Mouse (Mus musculus): ENCODE measurements around the gene Opn1sw.
A peak's percentile ranks its signal among the peaks of the same experiment; 100 is the strongest.

Opn1sw gene

DNA sequence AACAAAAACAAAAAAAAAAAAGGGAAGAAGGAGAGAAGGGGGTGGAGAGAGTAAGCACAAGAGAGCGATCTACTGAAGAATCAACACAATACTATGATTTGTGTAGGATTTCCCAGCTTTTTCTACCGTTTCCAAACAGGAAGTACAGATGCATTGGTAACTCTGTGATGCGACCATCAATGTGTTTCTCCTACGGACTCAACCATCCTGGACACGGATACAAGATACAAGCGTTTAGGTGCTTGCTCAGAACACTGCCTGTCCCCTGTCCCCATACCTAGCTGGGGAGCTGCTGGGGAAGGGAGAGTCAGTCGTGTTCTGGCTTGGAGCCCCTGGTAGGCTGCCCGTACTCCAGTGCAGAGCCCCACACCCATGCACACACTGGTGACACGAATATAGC, 1.2 kb upstream of the Opn1sw start:
- Histone ChIP-seq H3K4me1 (replicated peaks; ENCODE audit: low read depth, low read length) (peaks cover 26% of the 10 kb centered on the region), H3K9me3 (ENCODE audit: low read length) (no peaks in the 10 kb centered on the region), H3K4me3 (replicated peaks; ENCODE audit: low read length) (no peak overlapping the region), H3K27me3 (ENCODE audit: insufficient read depth, low read length) (peaks cover 40% of the 10 kb centered on the region), H3K36me3 (ENCODE audit: insufficient read depth, low read length) (no peaks in the 10 kb centered on the region)
- TF ChIP-seq CTCF (conservative IDR thresholded peaks at IDR 0.05; ENCODE audit: low read length) = no peak
- no peak for TF ChIP-seq NANOG (IDR thresholded peaks at IDR 0.05; ENCODE audit: borderline replicate concordance, low read length)
- no peak for TF ChIP-seq POU5F1 (IDR thresholded peaks at IDR 0.05; ENCODE audit: borderline replicate concordance, low read length)

DNA sequence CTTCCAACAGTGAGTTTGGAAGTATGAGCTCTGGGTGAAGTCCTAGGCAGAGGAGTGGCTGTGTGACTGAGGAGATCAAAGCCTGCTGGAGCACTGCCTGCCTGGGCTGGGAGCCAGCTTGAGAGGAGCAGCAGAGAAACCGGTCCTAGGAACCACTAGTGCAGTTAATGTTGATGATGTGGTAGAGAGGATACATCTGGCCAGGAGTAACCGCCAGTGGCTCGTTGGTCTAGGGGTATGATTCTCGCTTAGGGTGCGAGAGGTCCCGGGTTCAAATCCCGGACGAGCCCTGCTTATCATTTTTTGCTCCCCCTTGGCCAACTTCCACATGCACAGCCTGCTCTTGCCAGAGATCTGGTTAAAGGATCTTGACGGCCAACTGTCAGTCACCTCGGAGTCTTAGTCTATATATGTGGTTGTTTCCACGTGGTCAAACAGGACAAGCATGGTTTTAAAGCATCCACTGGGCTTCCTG, 375 bp upstream of the Opn1sw start:
- Histone ChIP-seq H3K4me3 (replicated peaks; ENCODE audit: low read length) (peak overlapping the region; percentile 63), H3K4me1 (replicated peaks; ENCODE audit: low read depth, low read length) (peaks cover 29% of the 10 kb centered on the region), H3K9me3 (ENCODE audit: low read length) (no peaks in the 10 kb centered on the region), H3K36me3 (ENCODE audit: insufficient read depth, low read length) (no peaks in the 10 kb centered on the region), H3K27me3 (ENCODE audit: insufficient read depth, low read length) (peaks cover 33% of the 10 kb centered on the region)
- no peak for TF ChIP-seq NANOG (IDR thresholded peaks at IDR 0.05; ENCODE audit: borderline replicate concordance, low read length)
- TF ChIP-seq POU5F1 (IDR thresholded peaks at IDR 0.05; ENCODE audit: borderline replicate concordance, low read length) = no peak
- TF ChIP-seq CTCF (conservative IDR thresholded peaks at IDR 0.05; ENCODE audit: low read length) = no peak

GRCm38 (mm10) chr6:29382442-29382841, 5.8 kb downstream of the Opn1sw start:
- Histone ChIP-seq H3K36me3 (ENCODE audit: insufficient read depth, low read length) (peaks cover 11% of the 10 kb centered on the region), H3K4me3 (replicated peaks; ENCODE audit: low read length) (no peak overlapping the region), H3K9me3 (ENCODE audit: low read length) (no peaks in the 10 kb centered on the region), H3K4me1 (replicated peaks; ENCODE audit: low read depth, low read length) (peaks cover 21% of the 10 kb centered on the region), H3K27me3 (ENCODE audit: insufficient read depth, low read length) (peaks cover 12% of the 10 kb centered on the region)
- TF ChIP-seq POU5F1 (IDR thresholded peaks at IDR 0.05; ENCODE audit: borderline replicate concordance, low read length) = no peak

DNA sequence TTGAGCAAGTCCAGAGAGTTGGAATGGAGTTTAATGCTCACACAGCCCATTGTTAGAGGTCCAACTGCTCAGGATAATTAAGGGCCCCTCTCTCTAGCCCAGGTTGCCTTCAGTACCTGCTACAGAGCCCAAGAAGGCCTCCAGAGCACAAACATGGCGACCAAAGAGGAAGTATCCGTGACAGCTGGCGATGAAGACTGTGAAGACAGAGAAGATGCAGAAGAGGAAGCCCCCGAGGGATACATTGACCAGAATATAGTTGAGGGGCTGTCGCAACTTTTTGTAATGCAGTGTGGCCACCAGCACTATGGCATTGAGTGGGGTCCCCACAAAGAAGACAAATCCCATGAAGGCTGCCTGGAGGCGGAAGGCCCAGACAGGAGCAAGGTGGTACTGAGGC, 8.3 kb downstream of the Opn1sw start:
- Histone ChIP-seq H3K9me3 (ENCODE audit: low read length) (no peaks in the 10 kb centered on the region), H3K36me3 (ENCODE audit: insufficient read depth, low read length) (peaks cover 36% of the 10 kb centered on the region), H3K27me3 (ENCODE audit: insufficient read depth, low read length) (no peaks in the 10 kb centered on the region), H3K4me1 (replicated peaks; ENCODE audit: low read depth, low read length) (peaks cover 12% of the 10 kb centered on the region), H3K4me3 (replicated peaks; ENCODE audit: low read length) (no peak overlapping the region)
- TF ChIP-seq NANOG (IDR thresholded peaks at IDR 0.05; ENCODE audit: borderline replicate concordance, low read length) = no peak
- TF ChIP-seq POU5F1 (IDR thresholded peaks at IDR 0.05; ENCODE audit: borderline replicate concordance, low read length) = no peak
- no peak for TF ChIP-seq CTCF (conservative IDR thresholded peaks at IDR 0.05; ENCODE audit: low read length)

DNA sequence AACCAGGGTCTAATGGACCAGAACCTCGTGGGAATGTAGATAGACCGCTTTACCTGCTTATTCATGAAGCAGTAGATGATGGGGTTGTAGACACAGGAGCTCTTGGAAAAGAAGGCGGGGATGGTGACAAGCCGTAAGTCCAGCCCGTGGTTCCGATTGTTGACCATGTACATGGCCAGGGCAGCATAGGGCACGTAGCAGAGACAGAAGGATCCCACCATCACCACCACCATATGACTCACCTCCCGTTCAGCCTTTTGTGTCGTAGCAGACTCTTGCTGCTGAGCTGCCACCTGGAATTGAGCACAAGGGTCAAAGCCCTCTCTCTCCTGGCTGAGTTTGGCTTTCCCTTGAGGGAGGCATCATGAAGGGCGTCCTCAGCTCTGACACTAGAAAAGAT, 9.6 kb downstream of the Opn1sw start:
- Histone ChIP-seq H3K36me3 (ENCODE audit: insufficient read depth, low read length) (peaks cover 49% of the 10 kb centered on the region), H3K9me3 (ENCODE audit: low read length) (no peaks in the 10 kb centered on the region), H3K4me3 (replicated peaks; ENCODE audit: low read length) (no peak overlapping the region), H3K27me3 (ENCODE audit: insufficient read depth, low read length) (no peaks in the 10 kb centered on the region), H3K4me1 (replicated peaks; ENCODE audit: low read depth, low read length) (peaks cover 9% of the 10 kb centered on the region)
- no peak for TF ChIP-seq NANOG (IDR thresholded peaks at IDR 0.05; ENCODE audit: borderline replicate concordance, low read length)

DNA sequence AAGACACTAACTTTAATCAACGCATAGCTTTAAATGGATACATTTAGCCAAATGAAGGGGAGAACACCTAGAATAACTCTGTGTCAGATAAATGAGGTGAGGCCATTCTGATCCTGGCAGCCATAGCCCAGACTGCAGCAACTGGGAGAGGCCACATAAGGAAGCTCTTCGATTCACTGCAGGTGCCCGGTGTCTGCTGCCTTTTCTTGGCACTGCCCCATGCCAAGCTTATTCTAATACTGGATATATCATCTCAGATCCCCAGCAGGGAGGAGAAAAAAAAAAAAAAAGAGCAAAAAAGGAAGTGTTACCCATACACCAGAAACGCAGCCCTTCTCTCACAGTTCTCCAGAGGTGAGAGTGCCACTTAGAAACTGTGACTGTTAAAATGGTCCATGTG, 10.9 kb downstream of the Opn1sw start:
- Histone ChIP-seq H3K9me3 (ENCODE audit: low read length) (no peaks in the 10 kb centered on the region), H3K4me3 (replicated peaks; ENCODE audit: low read length) (no peak overlapping the region), H3K4me1 (replicated peaks; ENCODE audit: low read depth, low read length) (peaks cover under 1% of the 10 kb centered on the region; the same call in 1 of the 2 replicates), H3K36me3 (ENCODE audit: insufficient read depth, low read length) (peaks cover 62% of the 10 kb centered on the region), H3K27me3 (ENCODE audit: insufficient read depth, low read length) (no peaks in the 10 kb centered on the region)
- TF ChIP-seq CTCF (conservative IDR thresholded peaks at IDR 0.05; ENCODE audit: low read length) (no peak), NANOG (IDR thresholded peaks at IDR 0.05; ENCODE audit: borderline replicate concordance, low read length) (no peak), POU5F1 (IDR thresholded peaks at IDR 0.05; ENCODE audit: borderline replicate concordance, low read length) (no peak)

GRCm38 (mm10) chr6:29365277-29365676, 23.0 kb downstream of the Opn1sw start:
- no peaks in the 10 kb centered on the region for H3K9me3 ChIP-seq (ENCODE audit: low read length)
- H3K36me3 ChIP-seq (ENCODE audit: insufficient read depth, low read length) = peaks cover 76% of the 10 kb centered on the region
- TF ChIP-seq CTCF (conservative IDR thresholded peaks at IDR 0.05; ENCODE audit: low read length) (no peak), NANOG (IDR thresholded peaks at IDR 0.05; ENCODE audit: borderline replicate concordance, low read length) (no peak), POU5F1 (IDR thresholded peaks at IDR 0.05; ENCODE audit: borderline replicate concordance, low read length) (no peak)
- H3K4me3 ChIP-seq (replicated peaks; ENCODE audit: low read length) = no peak overlapping the region
- H3K27me3 ChIP-seq (ENCODE audit: insufficient read depth, low read length) = no peaks in the 10 kb centered on the region
- H3K4me1 ChIP-seq (replicated peaks; ENCODE audit: low read depth, low read length) = no peaks in the 10 kb centered on the region

GRCm38 (mm10) chr6:29363129-29363515, 25.1 kb downstream of the Opn1sw start:
- Histone ChIP-seq H3K4me1 (replicated peaks; ENCODE audit: low read depth, low read length) (no peaks in the 10 kb centered on the region), H3K4me3 (replicated peaks; ENCODE audit: low read length) (no peak overlapping the region), H3K27me3 (ENCODE audit: insufficient read depth, low read length) (no peaks in the 10 kb centered on the region), H3K9me3 (ENCODE audit: low read length) (no peaks in the 10 kb centered on the region), H3K36me3 (ENCODE audit: insufficient read depth, low read length) (peaks cover 82% of the 10 kb centered on the region)
- no peak for TF ChIP-seq CTCF (conservative IDR thresholded peaks at IDR 0.05; ENCODE audit: low read length)
- TF ChIP-seq NANOG (IDR thresholded peaks at IDR 0.05; ENCODE audit: borderline replicate concordance, low read length) = no peak
- TF ChIP-seq POU5F1 (IDR thresholded peaks at IDR 0.05; ENCODE audit: borderline replicate concordance, low read length) = no peak

DNA sequence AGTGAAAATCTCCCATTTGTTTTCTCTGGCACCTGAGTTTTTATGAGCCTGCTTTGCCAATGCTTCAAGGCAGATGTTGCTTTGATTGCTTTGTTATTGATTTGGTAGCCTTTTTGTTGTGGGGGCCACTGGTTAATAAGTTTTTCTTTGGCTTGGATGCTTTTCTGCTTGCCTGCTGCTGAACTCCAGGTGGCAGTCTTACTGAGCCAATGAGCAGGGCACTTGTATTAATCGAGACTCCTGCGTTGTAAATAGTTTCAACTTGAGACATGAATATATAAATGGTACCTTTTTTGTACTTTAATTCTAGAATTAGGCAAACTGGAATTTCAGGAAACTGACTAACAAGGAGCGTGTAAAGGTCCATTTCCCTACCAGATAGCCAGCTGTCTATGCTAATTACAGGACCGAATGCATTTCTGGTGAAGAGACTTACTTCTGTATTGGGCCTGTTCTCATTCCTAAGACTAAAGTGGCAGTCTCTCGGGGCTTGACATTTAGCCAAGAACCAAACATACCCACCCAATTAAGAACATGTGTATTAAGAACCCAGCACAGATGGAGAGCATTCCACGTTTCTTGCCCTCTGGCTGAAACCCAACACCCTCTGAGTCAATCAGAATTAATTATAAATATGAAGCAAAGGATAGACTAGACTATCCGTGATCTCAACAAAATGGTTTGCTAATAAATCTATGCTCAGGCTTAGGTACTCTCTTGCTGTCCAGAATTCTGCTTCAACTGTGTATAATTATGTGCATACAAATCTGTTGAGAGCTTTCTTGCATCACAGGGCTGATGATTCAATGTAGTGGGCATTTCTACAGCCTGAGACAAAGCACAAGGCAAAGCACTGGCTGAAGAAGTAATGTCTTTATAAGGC, 25.8 kb downstream of the Opn1sw start:
- Histone ChIP-seq H3K9me3 (ENCODE audit: low read length) (no peaks in the 10 kb centered on the region), H3K36me3 (ENCODE audit: insufficient read depth, low read length) (peaks cover 83% of the 10 kb centered on the region), H3K4me3 (replicated peaks; ENCODE audit: low read length) (no peak overlapping the region), H3K4me1 (replicated peaks; ENCODE audit: low read depth, low read length) (no peaks in the 10 kb centered on the region), H3K27me3 (ENCODE audit: insufficient read depth, low read length) (no peaks in the 10 kb centered on the region)
- TF ChIP-seq CTCF (conservative IDR thresholded peaks at IDR 0.05; ENCODE audit: low read length) (peak; percentile 17; the same call in 1 of the 2 replicates), POU5F1 (IDR thresholded peaks at IDR 0.05; ENCODE audit: borderline replicate concordance, low read length) (no peak)
